Mouse (Mus musculus) embryonic fibroblast, embryonic 13.5 days (primary cell): Measurements from ENCODE around the gene Tctn1.

ENCODE experiments used
- CTCF ChIP-seq: IDR thresholded peaks from 2 replicates; pipeline ENCODE4 v1.5.1; 2011; ENCODE audit warnings: mild to moderate bottlenecking, control low read depth, low read length, moderate library complexity, borderline replicate concordance; ENCODE audit not compliant: insufficient read depth
- POLR2A ChIP-seq: IDR thresholded peaks from 2 replicates; pipeline ENCODE4 v1.6.1; 2011; ENCODE audit warnings: low read depth, mild to moderate bottlenecking, control low read depth, low read length, moderate library complexity

- TF ChIP-seq CTCF = no peak
- peak; percentile 46 for TF ChIP-seq POLR2A
These were observed at the start of gene Tctn1 for GRCm38 (mm10) chr5:122263933-122264905.
